Comparison of ENCODE assay signal across 8 mouse cellular contexts in genomic region chr9:83805977-83806815, GRCm38 (mm10). TPM values are rescaled to one million over a fixed set of nuclear protein-coding genes. Genes with fewer than 3 reads are reported as not detected.
A peak's percentile ranks its signal among the peaks of the same experiment; 100 is the strongest.
DNase-seq lines count a peak whose midpoint lies in the region; ATAC-seq lines count a peak whose summit lies in the region.

TSS of gene Elovl4 (minus strand) at chr9:83806277.

- H3K27me3 ChIP-seq in embryonic facial prominence, embryonic 11.5 days (ENCODE audit: control insufficient read depth, insufficient read depth, low read length) = no peaks in the 10 kb centered on the region
- peaks cover 18% of the 10 kb centered on the region; the same call in 1 of the 2 replicates for H3K27me3 ChIP-seq in midbrain, embryonic 10.5 days (ENCODE audit: low read depth, poor library complexity, severe bottlenecking)

- no peaks in the 10 kb centered on the region for H3K36me3 ChIP-seq in embryonic facial prominence, embryonic 11.5 days (replicated peaks; ENCODE audit: control insufficient read depth, insufficient read depth, low read depth, low read length)
- H3K36me3 ChIP-seq in midbrain, embryonic 10.5 days = no peaks in the 10 kb centered on the region

- peak; percentile 12 to 40 for DNase-seq in spleen, adult 18-20 months
- DNase-seq in spleen, postnatal 14 days (ENCODE audit: low spot score in 2 of 2) = no peak
- peak; percentile 84 for DNase-seq in embryonic facial prominence, embryonic 11.5 days (ENCODE audit: low spot score)
- peak; percentile 52 to 62 for DNase-seq in heart, adult 18-20 months
- peak; percentile 9 for DNase-seq in kidney, adult 11 months
- DNase-seq in left cerebral cortex, postnatal 4 days = peak; percentile 85
- DNase-seq in midbrain, embryonic 10.5 days (ENCODE audit: low spot score) = peak; percentile 81
- peak; percentile 93 for DNase-seq in right cerebral cortex, postnatal 25 days

- H3K27ac ChIP-seq in embryonic facial prominence, embryonic 11.5 days (replicated peaks; ENCODE audit: low read depth, low read length) = no peak within 1 kb of the TSS
- H3K27ac ChIP-seq in midbrain, embryonic 10.5 days (replicated peaks) = peak within 1 kb of the TSS; percentile 89

- intact Hi-C loops in left cerebral cortex, postnatal 4 days (cut with DNase I) = loop anchor here (5.0 kb wide), 1 partner anchor 1521 kb away; the partner anchor contains the start of gene Tent5a

- H3K4me2 ChIP-seq in embryonic facial prominence, embryonic 11.5 days (ENCODE audit: low read depth, low read length) = peak within 1 kb of the TSS; percentile 68

- no peaks in the 10 kb centered on the region for H3K4me1 ChIP-seq in embryonic facial prominence, embryonic 11.5 days (ENCODE audit: control insufficient read depth, insufficient read depth, low read length)
- H3K4me1 ChIP-seq in midbrain, embryonic 10.5 days = peaks cover 38% of the 10 kb centered on the region

- 3% methylated on average over 67 of the region's 71 CpGs for WGBS in embryonic facial prominence, embryonic 11.5 days
- 3% methylated on average over 62 of the region's 71 CpGs for WGBS in midbrain, embryonic 10.5 days

- peak; percentile 88 for ATAC-seq in embryonic facial prominence, embryonic 11.5 days (replicated peaks; ENCODE audit: insufficient number of reproducible peaks, low FRiP score, low TSS enrichment, low read depth)

- H3K4me3 ChIP-seq in embryonic facial prominence, embryonic 11.5 days (ENCODE audit: low read depth, low read length) = peak within 1 kb of the TSS; percentile 57
- H3K4me3 ChIP-seq in midbrain, embryonic 10.5 days = peak within 1 kb of the TSS; percentile 70

- peak within 1 kb of the TSS; percentile 70 for H3K9ac ChIP-seq in embryonic facial prominence, embryonic 11.5 days (replicated peaks; ENCODE audit: low read length)

- no peaks in the 10 kb centered on the region for H3K9me3 ChIP-seq in embryonic facial prominence, embryonic 11.5 days (replicated peaks; ENCODE audit: control insufficient read depth, low read length)
- H3K9me3 ChIP-seq in midbrain, embryonic 10.5 days (replicated peaks) = no peaks in the 10 kb centered on the region

RNA-seq across cellular contexts. Expression of gene Elovl4, which starts in this region (rescaled TPM):
- 32.0 and 34.7 TPM in 2 replicates for polyA plus RNA-seq in embryonic facial prominence, embryonic 11.5 days (2014; fragmentation: Nextera tagmentation; extraction: Ambion mirVana)
- total RNA-seq in heart, adult 18-20 months (2021) = under 1 TPM; 0.13 to 0.22 TPM
- total RNA-seq in left cerebral cortex, postnatal 4 days (2021) = 10 to 100 TPM; 78.1 to 82.2 TPM
- 34.5 and 35.8 TPM in 2 replicates for polyA plus RNA-seq in midbrain, embryonic 10.5 days (2016; fragmentation: Nextera tagmentation; extraction: Ambion mirVana)

Comparison
In these comparisons a context has a peak if more than half of its experiments do, and no peak if none do; other contexts are left out.
1. RNA of gene Elovl4 (total RNA-seq): 78.1 to 82.2 TPM in left cerebral cortex, postnatal 4 days; 0.13 to 0.22 TPM in heart, adult 18-20 months; every median in the first group is over 10 times any median in the second.
2. DNase-seq: peak in spleen, adult 18-20 months (2 of 2), embryonic facial prominence, embryonic 11.5 days (single experiment), kidney, adult 11 months (single experiment), left cerebral cortex, postnatal 4 days (single experiment), midbrain, embryonic 10.5 days (single experiment) and right cerebral cortex, postnatal 25 days (single experiment); none in spleen, postnatal 14 days (0 of 2).
3. Peak in DNase-seq in heart, adult 18-20 months; RNA of the gene not detected or under 1 TPM.